Mouse (Mus musculus): Measurements from ENCODE around the gene Reg4.

Gene Reg4

GRCm38 (mm10) chr3:98227763-98228162, 5.8 kb downstream of the Reg4 start:
- ChIA-PET POLR2A (interaction anchor here in 2 of 4 experiments (0.6 to 0.8 kb wide), 3 partner anchors 9 to 353 kb away, joined by 3 to 5 read pairs (median 5); partner anchors contain the start of gene Sec22b (in 1 of the 2)), CTCF (interaction anchor here (0.6 to 2.8 kb wide), 25 partner anchors 10 to 546 kb away, joined by 3 to 17 read pairs (median 4); partner anchors contain the start of gene Hmgcs2 (in 2 of the 4))

- ChIA-PET CTCF (interaction anchor here in 3 of 4 experiments (0.6 to 1.0 kb wide), 3 partner anchors 11 to 83 kb away, joined by 3 read pairs; no protein-coding TSS in a partner anchor), POLR2A (interaction anchor here in 2 of 4 experiments (0.7 kb wide), 2 partner anchors 96 to 199 kb away, joined by 3 read pairs; no protein-coding TSS in a partner anchor)
Measured at GRCm38 (mm10) chr3:98229943-98230342, 8.0 kb downstream of the Reg4 start.

GRCm38 (mm10) chr3:98233504-98233903, 11.5 kb downstream of the Reg4 start:
- ChIA-PET POLR2A (interaction anchor here in 1 of 4 experiments (0.8 kb wide), 1 partner anchor 105 kb away, joined by 3 read pairs; no protein-coding TSS in a partner anchor), CTCF (interaction anchor here in 1 of 4 experiments (0.6 kb wide), 1 partner anchor 245 kb away, joined by 5 read pairs; no protein-coding TSS in a partner anchor)

GRCm38 (mm10) chr3:98236266-98236665, 14.3 kb downstream of the Reg4 start:
- CTCF ChIA-PET = no interaction called here
- POLR2A ChIA-PET = no interaction called here

GRCm38 (mm10) chr3:98237240-98237639, 15.3 kb downstream of the Reg4 start:
- POLR2A ChIA-PET = interaction anchor here in 1 of 4 experiments (0.8 kb wide), 1 partner anchor 39 kb away, joined by 3 read pairs; no protein-coding TSS in a partner anchor

GRCm38 (mm10) chr3:98238150-98238549, 16.2 kb downstream of the Reg4 start:
- CTCF ChIA-PET = interaction anchor here in 1 of 4 experiments (3.5 kb wide), 1 partner anchor 11 kb away, joined by 15 read pairs; no protein-coding TSS in a partner anchor
- POLR2A ChIA-PET = no interaction called here

More at GRCm38 (mm10) chr3:98237240-98237639, 15.3 kb downstream of the Reg4 start:
- CTCF ChIA-PET = interaction anchor here in 2 of 4 experiments (0.6 to 3.5 kb wide), 2 partner anchors 9 to 10 kb away, joined by 3 to 15 read pairs; no protein-coding TSS in a partner anchor

GRCm38 (mm10) chr3:98242051-98242450, 20.1 kb downstream of the Reg4 start:
- ChIA-PET POLR2A (interaction anchor here in 1 of 4 experiments (1.7 kb wide), 1 partner anchor 18 kb away, joined by 7 read pairs; no protein-coding TSS in a partner anchor), CTCF (interaction anchor here in 1 of 4 experiments (0.8 kb wide), 1 partner anchor 22 kb away, joined by 3 read pairs; no protein-coding TSS in a partner anchor)

GRCm38 (mm10) chr3:98242458-98243037, 20.6 kb downstream of the Reg4 start:
- POLR2A ChIA-PET = interaction anchor here in 1 of 4 experiments (0.5 kb wide), 1 partner anchor 1010 kb away, joined by 3 read pairs; no protein-coding TSS in a partner anchor

GRCm38 (mm10) chr3:98245892-98246291, 23.9 kb downstream of the Reg4 start:
- ChIA-PET POLR2A (interaction anchor here in 2 of 4 experiments (0.5 to 0.6 kb wide), 2 partner anchors 203 to 390 kb away, joined by 3 to 4 read pairs; no protein-coding TSS in a partner anchor), CTCF (interaction anchor here in 1 of 4 experiments (0.6 to 0.8 kb wide), 2 partner anchors 8 to 16 kb away, joined by 3 read pairs; no protein-coding TSS in a partner anchor)

More at GRCm38 (mm10) chr3:98242458-98243037, 20.6 kb downstream of the Reg4 start:
- CTCF ChIA-PET = interaction anchor here in 1 of 4 experiments (0.8 kb wide), 1 partner anchor 21 kb away, joined by 3 read pairs; no protein-coding TSS in a partner anchor

GRCm38 (mm10) chr3:98246985-98247751, 25.2 kb downstream of the Reg4 start:
- ChIA-PET CTCF (interaction anchor here in 3 of 4 experiments (0.5 to 0.9 kb wide), 4 partner anchors 13 to 1612 kb away, joined by 3 to 6 read pairs (median 4); no protein-coding TSS in a partner anchor), POLR2A (no interaction called here)

- ChIA-PET POLR2A (interaction anchor here in 1 of 4 experiments (0.7 kb wide), 1 partner anchor 482 kb away, joined by 4 read pairs; no protein-coding TSS in a partner anchor), CTCF (no interaction called here)
Measured at GRCm38 (mm10) chr3:98249378-98249777, 27.4 kb downstream of the Reg4 start.

- POLR2A ChIA-PET = no interaction called here
- CTCF ChIA-PET = no interaction called here
Measured at GRCm38 (mm10) chr3:98249833-98250448, 28.0 kb downstream of the Reg4 start.

GRCm38 (mm10) chr3:98254059-98254458, 32.1 kb downstream of the Reg4 start:
- CTCF ChIA-PET = no interaction called here
- POLR2A ChIA-PET = no interaction called here

- POLR2A ChIA-PET = interaction anchor here in 1 of 4 experiments (0.6 kb wide), 1 partner anchor 439 kb away, joined by 4 read pairs; no protein-coding TSS in a partner anchor
- CTCF ChIA-PET = no interaction called here
Measured at GRCm38 (mm10) chr3:98254656-98255583, 33.0 kb downstream of the Reg4 start.

GRCm38 (mm10) chr3:98258723-98259122, 36.8 kb downstream of the Reg4 start:
- ChIA-PET CTCF (interaction anchor here in 1 of 4 experiments (0.6 kb wide), 1 partner anchor 104 kb away, joined by 3 read pairs; no protein-coding TSS in a partner anchor), POLR2A (interaction anchor here in 1 of 4 experiments (1.1 kb wide), 1 partner anchor 20 kb away, joined by 3 read pairs; no protein-coding TSS in a partner anchor)

GRCm38 (mm10) chr3:98259271-98259751, 37.4 kb downstream of the Reg4 start:
- ChIA-PET POLR2A (interaction anchor here in 1 of 4 experiments (0.6 to 2.0 kb wide), 3 partner anchors 18 to 81 kb away, joined by 3 to 7 read pairs (median 3); partner anchors contain the start of gene Phgdh), CTCF (interaction anchor here in 2 of 4 experiments (0.6 kb wide), 2 partner anchors 103 to 380 kb away, joined by 3 read pairs; no protein-coding TSS in a partner anchor)

GRCm38 (mm10) chr3:98260534-98260933, 38.6 kb downstream of the Reg4 start:
- POLR2A ChIA-PET = interaction anchor here in 1 of 4 experiments (0.6 to 2.0 kb wide), 2 partner anchors 19 to 323 kb away, joined by 6 to 7 read pairs; no protein-coding TSS in a partner anchor
- CTCF ChIA-PET = no interaction called here
